Mouse (Mus musculus) forebrain, embryonic 12.5 days (tissue): Measurements from ENCODE around the gene Prdm16. TPM values are rescaled to one million over a fixed set of nuclear protein-coding genes. Genes with fewer than 3 reads are reported as not detected.

ENCODE experiments used
- ATAC-seq: fragments of 200-750 bp; cut with Nextera tagmentation; 2 replicates; pipeline ENCODE4 v1.8.0; 2017; ENCODE audit warnings: moderate TSS enrichment; ENCODE audit not compliant: low FRiP score
- H3K27ac ChIP-seq: fragments of 300-500 bp; sonication (generic); 2 replicates; pipeline ENCODE4 v1.5.1; 2016; ENCODE audit warnings: mild to moderate bottlenecking
- H3K27me3 ChIP-seq: fragments of 300-500 bp; sonication (generic); 2 replicates; pipeline ENCODE4 v1.6.1; 2016; ENCODE audit warnings: mild to moderate bottlenecking
- H3K36me3 ChIP-seq: fragments of 300-500 bp; sonication (generic); replicated peaks from 2 replicates; pipeline ENCODE4 v1.6.1; 2016; ENCODE audit warnings: mild to moderate bottlenecking
- H3K4me1 ChIP-seq: fragments of 300-500 bp; sonication (generic); 2 replicates; pipeline ENCODE4 v1.6.1; 2016
- H3K4me2 ChIP-seq: fragments of 300-500 bp; sonication (generic); 2 replicates; pipeline ENCODE4 v1.6.1; 2016; ENCODE audit warnings: mild to moderate bottlenecking, moderate library complexity
- H3K4me3 ChIP-seq: fragments of 300-500 bp; sonication (generic); replicated peaks from 2 replicates; pipeline ENCODE4 v1.5.1; 2016; ENCODE audit warnings: mild to moderate bottlenecking
- H3K9ac ChIP-seq: fragments of 300-500 bp; sonication (generic); 2 replicates; pipeline ENCODE4 v1.6.1; 2016; ENCODE audit warnings: mild to moderate bottlenecking
- H3K9me3 ChIP-seq: fragments of 300-500 bp; sonication (generic); 2 replicates; pipeline ENCODE4 v1.6.1; 2016
- WGBS: fragments of 180-500 bp; shearing (Covaris S2); methylation state at CpG from one replicate; pipeline ENCODE4 v1.1.7; 2016; 5-methylcytosine and 5-hydroxymethylcytosine counted together
- polyA plus RNA-seq: library from polyadenylated mRNA; unstranded; fragments of >200 nt; fragmentation: Nextera tagmentation; extraction: Ambion mirVana; gene quantifications from 2 replicates; pipeline ENCODE4 v1.2.1, GENCODE M21; 2016

Gene Prdm16
- polyA plus RNA-seq, 1 experiment from 2014 or later: 40.5 TPM

GRCm38 (mm10) chr4:154519470-154520037 lies 117.1 kb downstream of the Prdm16 start:
- Histone ChIP-seq H3K4me3 (no peak overlapping the region), H3K9ac (no peak overlapping the region), H3K27me3 (peaks cover 53% of the 10 kb centered on the region), H3K27ac (no peak overlapping the region; the same call in 1 of the 2 replicates), H3K36me3 (no peaks in the 10 kb centered on the region), H3K4me1 (peaks cover 42% of the 10 kb centered on the region), H3K9me3 (no peaks in the 10 kb centered on the region), H3K4me2 (no peak overlapping the region)
- ATAC-seq: no peak
- WGBS: 79% methylated on average over 16 of the region's 16 CpGs

- no peak overlapping the region for H3K9ac ChIP-seq
- WGBS: 84% methylated on average over 7 of the region's 7 CpGs
- peaks cover 50% of the 10 kb centered on the region for H3K27me3 ChIP-seq
- no peak overlapping the region for H3K4me3 ChIP-seq
- no peaks in the 10 kb centered on the region for H3K36me3 ChIP-seq
- ATAC-seq: no peak
- H3K4me2 ChIP-seq: no peak overlapping the region
- H3K9me3 ChIP-seq: no peaks in the 10 kb centered on the region
- no peak overlapping the region for H3K27ac ChIP-seq
- peaks cover 42% of the 10 kb centered on the region for H3K4me1 ChIP-seq
Observed at GRCm38 (mm10) chr4:154517991-154518390, 118.7 kb downstream of the Prdm16 start.

GRCm38 (mm10) chr4:154516470-154516869 lies 120.2 kb downstream of the Prdm16 start:
- H3K4me3 ChIP-seq: no peak overlapping the region
- peak overlapping the region; percentile 59 for H3K27ac ChIP-seq
- H3K4me1 ChIP-seq: peaks cover 57% of the 10 kb centered on the region
- peaks cover 37% of the 10 kb centered on the region for H3K27me3 ChIP-seq
- no peak for ATAC-seq
- WGBS: 21% methylated on average over 8 of the region's 8 CpGs
- no peaks in the 10 kb centered on the region for H3K9me3 ChIP-seq
- no peaks in the 10 kb centered on the region for H3K36me3 ChIP-seq
- H3K4me2 ChIP-seq: no peak overlapping the region
- H3K9ac ChIP-seq: 0 out of 2 replicates have a peak overlapping the region, but pooled peaks have one; percentile 12

- peaks cover 43% of the 10 kb centered on the region for H3K27me3 ChIP-seq
- peaks cover 80% of the 10 kb centered on the region for H3K4me1 ChIP-seq
- H3K9ac ChIP-seq: no peak overlapping the region
- WGBS: 35% methylated on average over 2 of the region's 2 CpGs
- H3K36me3 ChIP-seq: no peaks in the 10 kb centered on the region
- H3K27ac ChIP-seq: no peak overlapping the region
- H3K9me3 ChIP-seq: no peaks in the 10 kb centered on the region
- ATAC-seq: no peak
- H3K4me2 ChIP-seq: no peak overlapping the region
- no peak overlapping the region for H3K4me3 ChIP-seq
Observed at GRCm38 (mm10) chr4:154513664-154514063, 123.0 kb downstream of the Prdm16 start.

GRCm38 (mm10) chr4:154512518-154513090 lies 124.1 kb downstream of the Prdm16 start:
- Histone ChIP-seq H3K4me2 (peak overlapping the region; percentile 25), H3K36me3 (no peaks in the 10 kb centered on the region), H3K4me1 (peaks cover 87% of the 10 kb centered on the region), H3K4me3 (no peak overlapping the region), H3K9me3 (no peaks in the 10 kb centered on the region), H3K27ac (peak overlapping the region; percentile 75), H3K27me3 (peaks cover 40% of the 10 kb centered on the region), H3K9ac (no peak overlapping the region)
- peak; percentile 64; the same call in 1 of the 2 replicates for ATAC-seq
- 4% methylated on average over 15 of the region's 15 CpGs for WGBS

- Histone ChIP-seq H3K9ac (no peak overlapping the region), H3K27ac (peak overlapping the region; percentile 19), H3K4me1 (peaks cover 87% of the 10 kb centered on the region), H3K36me3 (no peaks in the 10 kb centered on the region), H3K27me3 (peaks cover 41% of the 10 kb centered on the region), H3K4me2 (no peak overlapping the region), H3K4me3 (no peak overlapping the region), H3K9me3 (no peaks in the 10 kb centered on the region)
- peak; percentile 47; the same call in 1 of the 2 replicates for ATAC-seq
- WGBS: 12% methylated on average over 4 of the region's 4 CpGs
Observed at GRCm38 (mm10) chr4:154511767-154512166, 124.9 kb downstream of the Prdm16 start.

- Histone ChIP-seq H3K4me1 (peaks cover 93% of the 10 kb centered on the region), H3K9me3 (no peaks in the 10 kb centered on the region), H3K4me3 (no peak overlapping the region), H3K27me3 (peaks cover 47% of the 10 kb centered on the region), H3K9ac (peak overlapping the region; percentile 29; the same call in 1 of the 2 replicates), H3K36me3 (no peaks in the 10 kb centered on the region), H3K27ac (peak overlapping the region; percentile 85), H3K4me2 (peak overlapping the region; percentile 42)
- peak; percentile 40 for ATAC-seq
- WGBS: 1% methylated on average over 20 of the region's 20 CpGs
Observed at GRCm38 (mm10) chr4:154506774-154507435, 129.8 kb downstream of the Prdm16 start.

GRCm38 (mm10) chr4:154505313-154505712 lies 131.4 kb downstream of the Prdm16 start:
- Histone ChIP-seq H3K9me3 (no peaks in the 10 kb centered on the region), H3K4me1 (peaks cover 93% of the 10 kb centered on the region), H3K36me3 (no peaks in the 10 kb centered on the region), H3K4me2 (no peak overlapping the region), H3K9ac (no peak overlapping the region), H3K27me3 (peaks cover 46% of the 10 kb centered on the region), H3K27ac (no peak overlapping the region), H3K4me3 (no peak overlapping the region)
- WGBS: 85% methylated on average over 5 of the region's 5 CpGs
- no peak for ATAC-seq

- Histone ChIP-seq H3K36me3 (no peaks in the 10 kb centered on the region), H3K9ac (peak overlapping the region; percentile 17; the same call in 1 of the 2 replicates), H3K4me2 (peak overlapping the region; percentile 35), H3K4me3 (no peak overlapping the region), H3K27me3 (peaks cover 30% of the 10 kb centered on the region; the same call in 1 of the 2 replicates), H3K9me3 (no peaks in the 10 kb centered on the region), H3K27ac (peak overlapping the region; percentile 73), H3K4me1 (peaks cover 95% of the 10 kb centered on the region)
- WGBS: 17% methylated on average over 21 of the region's 21 CpGs
- ATAC-seq: 0 out of 2 replicates have a peak, but pooled peaks have one; percentile 7
Observed at GRCm38 (mm10) chr4:154503260-154503829, 133.3 kb downstream of the Prdm16 start.

GRCm38 (mm10) chr4:154502403-154503000 lies 134.2 kb downstream of the Prdm16 start:
- peaks cover 100% of the 10 kb centered on the region for H3K4me1 ChIP-seq
- WGBS: 43% methylated on average over 16 of the region's 16 CpGs
- 0 out of 2 replicates have a peak, but pooled peaks have one; percentile 10 for ATAC-seq
- no peak overlapping the region for H3K4me3 ChIP-seq
- peak overlapping the region; percentile 73 for H3K27ac ChIP-seq
- H3K27me3 ChIP-seq: peaks cover 34% of the 10 kb centered on the region; the same call in 1 of the 2 replicates
- no peaks in the 10 kb centered on the region for H3K9me3 ChIP-seq
- H3K36me3 ChIP-seq: no peaks in the 10 kb centered on the region
- peak overlapping the region; percentile 35 for H3K4me2 ChIP-seq
- H3K9ac ChIP-seq: no peak overlapping the region; the same call in 1 of the 2 replicates

GRCm38 (mm10) chr4:154500695-154501094 lies 136.0 kb downstream of the Prdm16 start:
- peak overlapping the region; percentile 94 for H3K27ac ChIP-seq
- H3K9me3 ChIP-seq: no peaks in the 10 kb centered on the region
- H3K4me3 ChIP-seq: no peak overlapping the region
- 52% methylated on average over 9 of the region's 9 CpGs for WGBS
- no peak for ATAC-seq
- H3K36me3 ChIP-seq: no peaks in the 10 kb centered on the region
- peak overlapping the region; percentile 41 for H3K4me2 ChIP-seq
- peaks cover 40% of the 10 kb centered on the region for H3K27me3 ChIP-seq
- peaks cover 91% of the 10 kb centered on the region for H3K4me1 ChIP-seq
- H3K9ac ChIP-seq: no peak overlapping the region; the same call in 1 of the 2 replicates
